Mouse (Mus musculus) T-helper 17 cell (primary cell): ENCODE measurements at regions not wholly inside any gene's neighbourhood (a gene's known extent, or its start where the extent isn't known, plus 50 kb on each side); places are given as distances from the start of the nearest gene placed in this dataset.

ENCODE experiments used
- in situ Hi-C, 2 experiments: fragments of 300-600 bp; cut with MboI, MseI; formaldehyde crosslinking; loops; 1 replicate in 1 of 2; 2 replicates in 1 of 2; pipeline ENCODE4 v1.15.1; 2025; ENCODE audit warnings: high pct_unique_total_duplicates in 2 of 2

GRCm38 (mm10) chr3:50554150-50554549, 110.7 kb upstream of the Slc7a11 start:
- in situ Hi-C loops: no loop called here

GRCm38 (mm10) chr3:50548568-50548967, 105.2 kb upstream of the Slc7a11 start:
- in situ Hi-C loops: no loop called here

- in situ Hi-C loops: no loop called here
Observed at GRCm38 (mm10) chr3:50530654-50531053, 87.2 kb upstream of the Slc7a11 start.

GRCm38 (mm10) chr3:50524006-50524405, 80.6 kb upstream of the Slc7a11 start:
- in situ Hi-C loops: no loop called here

GRCm38 (mm10) chr3:50507211-50507610, 63.8 kb upstream of the Slc7a11 start:
- in situ Hi-C loops: no loop called here
